Mouse (Mus musculus) MEL (cell line): Measurements from ENCODE around the gene Hcrtr1.

ENCODE experiments used
- CTCF ChIP-seq, 3 experiments: IDR thresholded peaks in 2 of 3; conservative IDR thresholded peaks in 1 of 3; 2 replicates each; pipeline ENCODE4 v1.5.1; 2011 to 2012; ENCODE audit warnings: low read length in 3 of 3, low read depth in 2 of 3, mild to moderate bottlenecking in 2 of 3, improper control_type of control experiment in 1 of 3, inconsistent platforms in 1 of 3, mixed read lengths in 1 of 3, moderate library complexity in 1 of 3; ENCODE audit not compliant: control insufficient read depth in 1 of 3, insufficient read depth in 1 of 3, poor library complexity in 1 of 3, severe bottlenecking in 1 of 3
- POLR2AphosphoS2 ChIP-seq: IDR thresholded peaks from 2 replicates; pipeline ENCODE4 v1.6.1; 2011; ENCODE audit warnings: low read length, improper control_type of control experiment

DNA sequence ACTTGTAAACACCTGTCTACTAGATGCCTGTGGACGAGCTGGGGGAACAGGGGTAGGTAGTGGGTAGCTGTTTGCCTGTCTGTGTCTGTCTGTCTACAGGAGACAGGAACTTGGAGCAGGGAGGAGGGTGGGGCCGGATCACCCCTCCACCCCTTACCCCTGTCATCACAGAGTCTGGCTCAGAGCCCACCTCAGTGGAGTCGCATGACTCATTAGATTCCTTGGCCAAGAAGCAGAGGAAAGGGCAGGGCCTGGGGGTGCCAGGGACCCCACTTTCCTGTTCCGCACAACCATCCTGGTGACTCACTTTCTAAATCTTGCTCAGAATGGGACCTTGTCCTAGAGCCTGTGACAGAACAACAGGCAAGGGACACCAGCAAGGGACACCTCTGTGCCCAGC, 37.9 kb upstream of the Hcrtr1 start:
- TF ChIP-seq CTCF (IDR thresholded peaks at IDR 0.05 in 2 of 3, conservative IDR thresholded peaks at IDR 0.05 in 1 of 3; ENCODE audit: control insufficient read depth in 1 of 3, insufficient read depth in 1 of 3, low read depth in 2 of 3, low read length in 3 of 3, poor library complexity in 1 of 3, severe bottlenecking in 1 of 3) (no peak), POLR2AphosphoS2 (no peak)
